Mouse (Mus musculus): ENCODE results near the gene Mrpl38.

Mrpl38 gene

GRCm38 (mm10) chr11:116089545-116089944 is 49.1 kb downstream of the Mrpl38 start:
- no peak for DNase-seq

GRCm38 (mm10) chr11:116088741-116089394 is 49.8 kb downstream of the Mrpl38 start:
- no peak for DNase-seq

- DNase-seq = no peak
Measured at GRCm38 (mm10) chr11:116088188-116088587, 50.5 kb downstream of the Mrpl38 start.

GRCm38 (mm10) chr11:116087194-116088130 is 51.2 kb downstream of the Mrpl38 start:
- DNase-seq = peak; percentile 95

- DNase-seq = peak; percentile 99
Measured at GRCm38 (mm10) chr11:116086258-116087193, 52.1 kb downstream of the Mrpl38 start, which contains the start of gene Wbp2. Gene Wbp2 (minus strand): TSS chr11:116086995.

- no peak for DNase-seq
Measured at GRCm38 (mm10) chr11:116084166-116084565, 54.5 kb downstream of the Mrpl38 start.

- DNase-seq = no peak
Measured at GRCm38 (mm10) chr11:116083096-116083672, 55.5 kb downstream of the Mrpl38 start.
